Mouse (Mus musculus): Measurements from ENCODE around the gene Fgf8. TPM values are rescaled to one million over a fixed set of nuclear protein-coding genes. Genes with fewer than 3 reads are reported as not detected.

The Fgf8 gene
- polyA plus RNA-seq, 1 experiment from 2014 or later = 0.32 TPM

DNA sequence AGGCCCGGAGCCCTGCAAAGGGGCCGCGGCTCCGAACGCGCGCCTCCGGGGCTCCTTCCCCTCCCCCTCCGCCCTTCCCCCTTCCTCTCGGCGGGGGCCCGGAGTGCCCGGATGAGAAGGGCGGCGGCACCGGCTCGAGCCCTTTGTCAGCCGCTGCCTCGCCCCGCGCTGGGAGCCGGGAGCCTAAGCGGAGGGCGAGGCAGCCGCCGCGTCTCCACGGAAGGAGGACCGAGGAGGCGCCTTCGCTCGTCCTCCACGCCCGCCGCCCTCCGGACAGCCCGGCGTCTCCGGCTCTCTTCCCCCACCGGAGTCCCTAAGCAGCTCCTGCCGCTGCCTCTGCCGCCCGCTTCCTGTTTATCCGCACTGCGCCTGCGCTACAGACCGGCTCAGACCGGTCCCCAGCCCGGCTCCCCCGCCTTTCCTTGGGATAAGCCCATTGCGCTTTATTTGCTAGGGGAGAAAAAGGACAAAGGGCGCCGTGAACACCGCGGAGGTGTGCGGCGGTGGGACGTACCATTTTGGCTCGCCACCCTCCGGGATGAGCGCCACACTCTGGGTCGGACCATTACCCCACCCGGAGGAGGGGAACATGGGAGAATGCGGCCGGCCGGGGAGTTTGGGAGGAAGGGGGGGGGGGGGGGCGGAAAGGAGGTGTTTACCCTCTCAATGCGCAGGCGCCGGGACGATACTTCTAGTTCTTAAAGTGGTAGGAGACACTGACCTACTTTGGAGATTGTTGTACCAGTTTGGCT, 40.6 kb upstream of the Fgf8 start, which contains the start of gene Mgea5:
Mgea5 (minus strand) TSS at position 657 of the 752 bp plus-strand sequence.
- peak within 1 kb of the TSS; percentile 93 for H3K9ac ChIP-seq (ENCODE audit: low read depth, low read length)
- peak within 1 kb of the TSS; percentile 87 for H3K4me2 ChIP-seq
- ATAC-seq (replicated peaks; ENCODE audit: low FRiP score) (peak; percentile 96), DNase-seq (ENCODE audit: low spot score) (peak; percentile 95)
- H3K4me1 ChIP-seq (replicated peaks; ENCODE audit: control insufficient read depth, insufficient read depth, low read length) = peaks cover 23% of the 10 kb centered on the region
- H3K27ac ChIP-seq (ENCODE audit: low read depth, low read length) = peak within 1 kb of the TSS; percentile 88
- H3K36me3 ChIP-seq (ENCODE audit: control insufficient read depth, insufficient read depth, low read length) = peaks cover 8% of the 10 kb centered on the region; the same call in 1 of the 2 replicates
- no peaks in the 10 kb centered on the region for H3K9me3 ChIP-seq (ENCODE audit: control insufficient read depth, low read length)
- peak within 1 kb of the TSS; percentile 97 for H3K4me3 ChIP-seq (ENCODE audit: low read depth, low read length)
- no peaks in the 10 kb centered on the region for H3K27me3 ChIP-seq (replicated peaks; ENCODE audit: control insufficient read depth, insufficient read depth, low read length)
- under 1% methylated on average over 68 of the region's 71 CpGs for WGBS

DNA sequence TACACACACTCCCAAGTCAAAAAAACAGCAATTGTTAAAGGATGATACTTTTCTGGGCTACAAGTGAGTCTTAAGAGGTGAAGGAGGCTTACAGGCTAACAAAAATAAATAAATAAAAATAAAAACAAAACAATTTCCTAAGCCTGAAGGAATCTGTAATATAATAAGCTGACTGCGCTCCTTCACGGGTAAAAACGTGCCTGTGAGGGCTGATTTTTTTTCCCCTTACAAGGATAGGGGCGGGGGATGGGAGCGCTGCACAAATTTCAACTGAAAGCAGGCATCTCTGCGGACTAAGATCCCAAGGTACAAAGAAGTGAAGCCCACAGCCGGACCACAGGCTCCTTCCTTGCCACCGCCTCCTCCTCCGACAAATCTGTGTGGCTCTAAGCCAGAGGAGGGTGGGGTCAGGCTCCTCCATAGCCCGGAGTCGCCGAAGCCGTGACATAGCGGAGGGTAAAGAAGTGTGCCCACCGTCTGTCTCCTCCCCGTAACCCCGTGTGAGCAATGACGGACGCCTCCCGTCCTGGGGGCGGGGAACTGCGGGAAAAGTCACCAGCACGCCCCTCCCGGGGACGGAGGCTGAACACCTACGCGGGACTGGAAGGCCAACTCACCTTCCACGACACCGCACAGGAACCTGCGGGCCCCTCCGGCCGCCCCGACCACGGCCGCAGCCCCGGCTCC, 39.7 kb upstream of the Fgf8 start:
- H3K9me3 ChIP-seq (ENCODE audit: control insufficient read depth, low read length) = no peaks in the 10 kb centered on the region
- peak overlapping the region; percentile 88 for H3K27ac ChIP-seq (ENCODE audit: low read depth, low read length)
- peak; percentile 46 for ATAC-seq (replicated peaks; ENCODE audit: low FRiP score)
- peaks cover 16% of the 10 kb centered on the region for H3K36me3 ChIP-seq (ENCODE audit: control insufficient read depth, insufficient read depth, low read length)
- DNase-seq (ENCODE audit: low spot score) = peak; percentile 77
- H3K4me1 ChIP-seq (replicated peaks; ENCODE audit: control insufficient read depth, insufficient read depth, low read length) = peaks cover 23% of the 10 kb centered on the region
- peak overlapping the region; percentile 97 for H3K4me3 ChIP-seq (ENCODE audit: low read depth, low read length)
- under 1% methylated on average over 36 of the region's 36 CpGs for WGBS
- no peaks in the 10 kb centered on the region for H3K27me3 ChIP-seq (replicated peaks; ENCODE audit: control insufficient read depth, insufficient read depth, low read length)
- H3K9ac ChIP-seq (ENCODE audit: low read depth, low read length) = peak overlapping the region; percentile 93
- H3K4me2 ChIP-seq = peak overlapping the region; percentile 85

DNA sequence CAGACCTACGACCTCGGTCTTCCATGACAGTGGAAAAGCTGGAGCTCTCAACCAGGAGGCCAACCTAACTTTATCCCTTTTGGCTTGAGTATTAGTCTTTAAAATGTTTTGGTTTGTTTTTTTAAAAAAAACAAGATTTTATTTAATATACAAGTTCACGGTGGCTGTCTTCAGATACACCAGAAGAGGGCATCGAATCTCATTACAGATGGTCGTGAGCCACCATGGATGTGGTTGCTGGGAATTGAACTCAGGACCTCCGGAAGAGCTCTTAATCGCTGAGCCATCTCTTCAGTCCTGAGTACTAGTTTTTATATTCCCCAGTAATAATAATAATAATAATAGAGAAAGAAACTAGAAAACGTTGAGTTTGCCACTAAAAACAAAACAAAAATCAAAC, 39.0 kb upstream of the Fgf8 start:
- DNase-seq (ENCODE audit: low spot score) (no peak), ATAC-seq (replicated peaks; ENCODE audit: low FRiP score) (no peak)
- Histone ChIP-seq H3K4me3 (ENCODE audit: low read depth, low read length) (peak overlapping the region; percentile 97), H3K4me1 (replicated peaks; ENCODE audit: control insufficient read depth, insufficient read depth, low read length) (peaks cover 23% of the 10 kb centered on the region), H3K27ac (ENCODE audit: low read depth, low read length) (no peak overlapping the region), H3K27me3 (replicated peaks; ENCODE audit: control insufficient read depth, insufficient read depth, low read length) (no peaks in the 10 kb centered on the region), H3K4me2 (peak overlapping the region; percentile 85), H3K9me3 (ENCODE audit: control insufficient read depth, low read length) (no peaks in the 10 kb centered on the region), H3K36me3 (ENCODE audit: control insufficient read depth, insufficient read depth, low read length) (peaks cover 21% of the 10 kb centered on the region), H3K9ac (ENCODE audit: low read depth, low read length) (no peak overlapping the region)
- 62% methylated on average over 8 of the region's 8 CpGs for WGBS

DNA sequence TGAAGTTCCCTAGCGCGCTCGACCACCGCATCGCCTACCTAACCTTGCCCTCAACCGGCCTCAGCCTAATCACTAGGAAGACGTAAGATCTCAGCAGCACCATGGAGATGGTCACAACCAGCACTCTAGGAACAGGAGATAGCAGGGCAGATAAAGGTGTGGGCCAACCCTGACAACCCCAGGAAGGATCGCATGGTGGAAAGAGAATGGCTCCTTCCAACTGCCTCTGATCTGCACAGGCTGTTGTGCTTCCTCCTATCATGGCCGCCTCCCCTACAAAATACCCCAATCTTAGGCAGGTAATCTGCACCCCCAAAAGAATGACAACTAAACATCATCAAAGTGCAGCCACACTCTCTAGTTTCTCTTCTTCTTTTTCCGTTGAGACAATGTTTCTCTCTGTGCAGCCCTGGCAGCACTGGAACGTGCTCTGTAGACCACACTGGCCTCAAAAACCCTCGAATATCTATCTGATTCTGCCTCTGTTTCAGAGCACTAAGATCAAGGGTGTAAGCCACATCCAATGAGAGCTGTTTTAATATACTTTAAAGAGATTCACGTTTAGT, 37.7 kb upstream of the Fgf8 start:
- H3K9me3 ChIP-seq (ENCODE audit: control insufficient read depth, low read length) = no peaks in the 10 kb centered on the region
- DNase-seq (ENCODE audit: low spot score) = no peak
- no peaks in the 10 kb centered on the region for H3K27me3 ChIP-seq (replicated peaks; ENCODE audit: control insufficient read depth, insufficient read depth, low read length)
- no peak for ATAC-seq (replicated peaks; ENCODE audit: low FRiP score)
- peaks cover 23% of the 10 kb centered on the region for H3K4me1 ChIP-seq (replicated peaks; ENCODE audit: control insufficient read depth, insufficient read depth, low read length)
- 80% methylated on average over 13 of the region's 13 CpGs for WGBS
- H3K4me3 ChIP-seq (ENCODE audit: low read depth, low read length) = peak overlapping the region; percentile 6; the same call in 1 of the 2 replicates
- 0 out of 2 replicates have a peak overlapping the region, but pooled peaks have one; percentile 16 for H3K9ac ChIP-seq (ENCODE audit: low read depth, low read length)
- no peak overlapping the region for H3K27ac ChIP-seq (ENCODE audit: low read depth, low read length)
- H3K36me3 ChIP-seq (ENCODE audit: control insufficient read depth, insufficient read depth, low read length) = peaks cover 30% of the 10 kb centered on the region
- peak overlapping the region; percentile 85 for H3K4me2 ChIP-seq

- Histone ChIP-seq H3K9me3 (ENCODE audit: control insufficient read depth, low read length) (no peaks in the 10 kb centered on the region), H3K4me3 (ENCODE audit: low read depth, low read length) (no peak overlapping the region), H3K4me1 (replicated peaks; ENCODE audit: control insufficient read depth, insufficient read depth, low read length) (peaks cover 4% of the 10 kb centered on the region), H3K36me3 (ENCODE audit: control insufficient read depth, insufficient read depth, low read length) (peaks cover 66% of the 10 kb centered on the region), H3K27me3 (replicated peaks; ENCODE audit: control insufficient read depth, insufficient read depth, low read length) (no peaks in the 10 kb centered on the region), H3K27ac (ENCODE audit: low read depth, low read length) (no peak overlapping the region), H3K4me2 (no peak overlapping the region), H3K9ac (ENCODE audit: low read depth, low read length) (no peak overlapping the region)
- WGBS = 79% methylated on average over 2 of the region's 2 CpGs
- ATAC-seq (replicated peaks; ENCODE audit: low FRiP score) (no peak), DNase-seq (ENCODE audit: low spot score) (no peak)
Measured at GRCm38 (mm10) chr19:45775486-45775885, 32.8 kb upstream of the Fgf8 start.

- ATAC-seq (replicated peaks; ENCODE audit: low FRiP score) = no peak
- H3K36me3 ChIP-seq (ENCODE audit: control insufficient read depth, insufficient read depth, low read length) = peaks cover 75% of the 10 kb centered on the region
- H3K27ac ChIP-seq (ENCODE audit: low read depth, low read length) = no peak overlapping the region
- H3K9me3 ChIP-seq (ENCODE audit: control insufficient read depth, low read length) = no peaks in the 10 kb centered on the region
- WGBS = 89% methylated on average over 5 of the region's 5 CpGs
- no peak for DNase-seq (ENCODE audit: low spot score)
- no peak overlapping the region for H3K9ac ChIP-seq (ENCODE audit: low read depth, low read length)
- H3K4me3 ChIP-seq (ENCODE audit: low read depth, low read length) = no peak overlapping the region
- no peaks in the 10 kb centered on the region for H3K27me3 ChIP-seq (replicated peaks; ENCODE audit: control insufficient read depth, insufficient read depth, low read length)
- H3K4me2 ChIP-seq = no peak overlapping the region
- no peaks in the 10 kb centered on the region for H3K4me1 ChIP-seq (replicated peaks; ENCODE audit: control insufficient read depth, insufficient read depth, low read length)
Measured at GRCm38 (mm10) chr19:45771501-45771900, 28.8 kb upstream of the Fgf8 start.

GRCm38 (mm10) chr19:45760810-45761209, 18.1 kb upstream of the Fgf8 start:
- Histone ChIP-seq H3K4me2 (no peak overlapping the region), H3K4me3 (ENCODE audit: low read depth, low read length) (no peak overlapping the region), H3K9ac (ENCODE audit: low read depth, low read length) (no peak overlapping the region), H3K36me3 (ENCODE audit: control insufficient read depth, insufficient read depth, low read length) (peaks cover 53% of the 10 kb centered on the region), H3K4me1 (replicated peaks; ENCODE audit: control insufficient read depth, insufficient read depth, low read length) (no peaks in the 10 kb centered on the region), H3K27ac (ENCODE audit: low read depth, low read length) (no peak overlapping the region), H3K9me3 (ENCODE audit: control insufficient read depth, low read length) (no peaks in the 10 kb centered on the region), H3K27me3 (replicated peaks; ENCODE audit: control insufficient read depth, insufficient read depth, low read length) (no peaks in the 10 kb centered on the region)
- WGBS = 86% methylated on average over 3 of the region's 3 CpGs
- ATAC-seq (replicated peaks; ENCODE audit: low FRiP score) (no peak), DNase-seq (ENCODE audit: low spot score) (no peak)

- H3K36me3 ChIP-seq (ENCODE audit: control insufficient read depth, insufficient read depth, low read length) = peaks cover 53% of the 10 kb centered on the region
- H3K9ac ChIP-seq (ENCODE audit: low read depth, low read length) = no peak overlapping the region
- H3K27me3 ChIP-seq (replicated peaks; ENCODE audit: control insufficient read depth, insufficient read depth, low read length) = no peaks in the 10 kb centered on the region
- H3K4me3 ChIP-seq (ENCODE audit: low read depth, low read length) = no peak overlapping the region
- no peak overlapping the region for H3K27ac ChIP-seq (ENCODE audit: low read depth, low read length)
- no peaks in the 10 kb centered on the region for H3K4me1 ChIP-seq (replicated peaks; ENCODE audit: control insufficient read depth, insufficient read depth, low read length)
- no peak overlapping the region for H3K4me2 ChIP-seq
- no peak for DNase-seq (ENCODE audit: low spot score)
- H3K9me3 ChIP-seq (ENCODE audit: control insufficient read depth, low read length) = no peaks in the 10 kb centered on the region
- no peak for ATAC-seq (replicated peaks; ENCODE audit: low FRiP score)
- 91% methylated on average over 5 of the region's 5 CpGs for WGBS
Measured at GRCm38 (mm10) chr19:45758671-45759070, 16.0 kb upstream of the Fgf8 start.

Measured in liver, embryonic 11.5 days (tissue).